Mouse (Mus musculus) midbrain, postnatal 0 days (tissue): ENCODE measurements around the gene Gm13271. TPM values are rescaled to one million over a fixed set of nuclear protein-coding genes. Genes with fewer than 3 reads are reported as not detected.
"Not testable (repeated sequence)": the region's sequence is repeated elsewhere in the genome, so short reads cannot be mapped to it uniquely, and the experiment has no call there.

ENCODE experiments used
- ATAC-seq: fragments of 200-750 bp; cut with Nextera tagmentation; 2 replicates; pipeline ENCODE4 v1.8.0; 2017; ENCODE audit warnings: moderate number of reproducible peaks, mild to moderate bottlenecking, moderate TSS enrichment, moderate library complexity; ENCODE audit not compliant: low FRiP score
- DNase-seq: peaks from one replicate; pipeline ENCODE4 v3.0.0-alpha.2; 2015; ENCODE audit warnings: low spot score
- H3K27ac ChIP-seq: fragments of 300-500 bp; sonication (generic); 2 replicates; pipeline ENCODE4 v1.5.1; 2014; ENCODE audit warnings: low read depth, mild to moderate bottlenecking, low read length, mixed read lengths
- H3K27me3 ChIP-seq: fragments of 300-500 bp; sonication (generic); 2 replicates; pipeline ENCODE4 v1.6.1; 2014; ENCODE audit warnings: low read length, control low read depth, mixed read lengths; ENCODE audit not compliant: insufficient read depth
- H3K36me3 ChIP-seq: fragments of 300-500 bp; sonication (generic); 2 replicates; pipeline ENCODE4 v1.6.1; 2014; ENCODE audit warnings: low read length, control low read depth, mixed read lengths; ENCODE audit not compliant: insufficient read depth
- H3K4me1 ChIP-seq: fragments of 300-500 bp; sonication (generic); 2 replicates; pipeline ENCODE4 v1.6.1; 2014; ENCODE audit warnings: mild to moderate bottlenecking, control low read depth, antibody characterized with exemption, low read length, mixed read lengths; ENCODE audit not compliant: insufficient read depth
- H3K4me2 ChIP-seq: fragments of 300-500 bp; sonication (generic); 2 replicates; pipeline ENCODE4 v1.6.1; 2014; ENCODE audit warnings: low read depth, mild to moderate bottlenecking, low read length, mixed read lengths; ENCODE audit not compliant: poor library complexity, severe bottlenecking
- H3K4me3 ChIP-seq: fragments of 300-500 bp; sonication (generic); 2 replicates; pipeline ENCODE4 v1.5.1; 2014; ENCODE audit warnings: low read depth, mild to moderate bottlenecking, low read length, moderate library complexity
- H3K9ac ChIP-seq: fragments of 300-500 bp; sonication (generic); replicated peaks from 2 replicates; pipeline ENCODE4 v1.6.1; 2014; ENCODE audit warnings: mild to moderate bottlenecking, low read length, moderate library complexity, mixed read lengths; ENCODE audit not compliant: poor library complexity, severe bottlenecking
- H3K9me3 ChIP-seq: fragments of 300-500 bp; sonication (generic); 2 replicates; pipeline ENCODE4 v1.6.1; 2016; ENCODE audit warnings: low read length, control low read depth
- CTCF ChIP-seq: IDR thresholded peaks from 2 replicates; pipeline ENCODE4 v1.5.1; 2016; ENCODE audit warnings: antibody characterized with exemption, mild to moderate bottlenecking
- WGBS: fragments of 180-500 bp; shearing (Covaris S2); extraction: QIAGEN DNeasy Blood & Tissue Kit; methylation state at CpG from one replicate; pipeline ENCODE4 v1.1.7; 2014; 5-methylcytosine and 5-hydroxymethylcytosine counted together
- polyA plus RNA-seq: library from polyadenylated mRNA; unstranded; fragments of >200 nt; fragmentation: Nextera tagmentation; extraction: Ambion mirVana; gene quantifications from 2 replicates; pipeline ENCODE4 v1.2.1, GENCODE M21; 2015
- total RNA-seq: library from RNA; depleted of rRNA; stranded (reverse); fragments of >200 nt; gene quantifications from 2 replicates; pipeline ENCODE4 v1.2.3, GENCODE M21; 2014; rRNA removed

Gene Gm13271
- total RNA-seq (not detected in 2 replicates), polyA plus RNA-seq (not detected in 2 replicates)

GRCm38 (mm10) chr4:88754818-88755340, at the start of gene Gm13271:
Gene Gm13271, plus strand, starts transcription at chr4:88754868.
- H3K9me3 ChIP-seq, ATAC-seq, H3K4me3 ChIP-seq, H3K27ac ChIP-seq, H3K36me3 ChIP-seq, DNase-seq, H3K4me2 ChIP-seq, H3K9ac ChIP-seq, H3K27me3 ChIP-seq, H3K4me1 ChIP-seq: not testable (repeated sequence)
- 76% methylated on average over 15 of the region's 15 CpGs for WGBS

DNA sequence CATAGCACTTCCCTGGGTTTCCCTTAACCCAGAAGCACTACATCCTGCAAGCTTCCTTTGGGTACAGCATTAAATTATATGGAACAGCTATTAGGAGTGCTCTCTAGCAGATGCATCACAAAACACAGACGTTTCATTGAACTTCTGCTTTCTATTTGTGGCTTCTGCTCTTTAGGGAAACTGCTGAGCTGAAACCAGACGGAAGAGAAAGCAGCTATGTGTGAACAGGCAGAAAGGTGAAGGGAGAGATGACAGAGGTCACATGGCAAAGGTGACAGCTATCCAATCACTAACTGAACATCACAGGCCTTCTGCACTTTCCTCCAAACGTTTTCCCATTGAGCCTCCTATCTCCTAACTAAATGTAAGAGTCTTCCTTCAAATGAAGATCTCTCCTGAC, 48.7 kb upstream of the Gm13271 start:
- DNase-seq: no peak
- Histone ChIP-seq H3K9me3 (no peaks in the 10 kb centered on the region), H3K27me3 (no peaks in the 10 kb centered on the region), H3K9ac (no peak overlapping the region), H3K27ac (no peak overlapping the region), H3K4me3 (no peak overlapping the region), H3K36me3 (no peaks in the 10 kb centered on the region; the same call in 1 of the 2 replicates), H3K4me1 (no peaks in the 10 kb centered on the region), H3K4me2 (no peak overlapping the region)
- TF ChIP-seq CTCF: no peak
- 37% methylated on average over 3 of the region's 3 CpGs for WGBS
- no peak for ATAC-seq

GRCm38 (mm10) chr4:88707128-88707826, 47.4 kb upstream of the Gm13271 start:
- H3K36me3 ChIP-seq: no peaks in the 10 kb centered on the region; the same call in 1 of the 2 replicates
- H3K27me3 ChIP-seq: no peaks in the 10 kb centered on the region
- TF ChIP-seq CTCF: no peak
- H3K27ac ChIP-seq: no peak overlapping the region
- DNase-seq (no peak), ATAC-seq (no peak)
- no peak overlapping the region for H3K4me2 ChIP-seq
- H3K9me3 ChIP-seq: no peaks in the 10 kb centered on the region
- H3K4me1 ChIP-seq: no peaks in the 10 kb centered on the region
- WGBS: 94% methylated on average over 1 of the region's 1 CpGs
- H3K4me3 ChIP-seq: no peak overlapping the region
- H3K9ac ChIP-seq: no peak overlapping the region

- Histone ChIP-seq H3K4me3 (no peak overlapping the region), H3K4me2 (no peak overlapping the region)
These were observed 40.4 kb upstream of the Gm13271 start for GRCm38 (mm10) chr4:88714281-88714680.

DNA sequence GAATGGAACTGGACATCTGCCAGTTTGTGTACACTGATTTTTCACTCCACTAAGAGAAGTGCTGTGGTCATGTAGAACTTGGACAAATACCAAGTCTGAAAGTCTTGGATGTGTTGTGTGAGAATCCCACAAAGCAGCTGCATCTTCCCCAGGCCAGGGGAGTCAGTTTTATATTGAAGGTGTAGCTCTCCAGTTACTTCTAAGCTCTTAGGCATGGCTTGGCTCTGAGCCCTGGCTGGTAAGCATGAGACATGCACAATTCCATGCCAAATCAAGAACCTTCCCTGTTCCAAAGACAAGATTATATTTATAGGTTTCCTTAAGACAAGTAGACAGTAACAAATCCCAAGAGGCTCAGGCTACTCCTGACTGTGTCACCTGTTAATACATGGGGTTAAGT, 39.6 kb upstream of the Gm13271 start:
- Histone ChIP-seq H3K9ac (no peak overlapping the region), H3K4me2 (no peak overlapping the region), H3K36me3 (peaks cover 11% of the 10 kb centered on the region), H3K27me3 (no peaks in the 10 kb centered on the region), H3K4me1 (peaks cover 11% of the 10 kb centered on the region), H3K9me3 (no peaks in the 10 kb centered on the region), H3K27ac (no peak overlapping the region), H3K4me3 (no peak overlapping the region)
- DNase-seq (no peak), ATAC-seq (no peak)
- TF ChIP-seq CTCF: no peak

More at GRCm38 (mm10) chr4:88714281-88714680, 40.4 kb upstream of the Gm13271 start:
- H3K4me1 ChIP-seq: peaks cover 6% of the 10 kb centered on the region; the same call in 1 of the 2 replicates
- no peak overlapping the region for H3K27ac ChIP-seq
- 78% methylated on average over 1 of the region's 1 CpGs for WGBS
- no peak for DNase-seq
- no peaks in the 10 kb centered on the region for H3K27me3 ChIP-seq
- no peak for TF ChIP-seq CTCF
- H3K36me3 ChIP-seq: peaks cover 11% of the 10 kb centered on the region
- no peak overlapping the region for H3K9ac ChIP-seq
- no peaks in the 10 kb centered on the region for H3K9me3 ChIP-seq
- no peak for ATAC-seq

- H3K9ac ChIP-seq: no peak overlapping the region
- no peak for TF ChIP-seq CTCF
- 39% methylated on average over 1 of the region's 1 CpGs for WGBS
- H3K4me3 ChIP-seq: peak overlapping the region; percentile 28
- peaks cover 19% of the 10 kb centered on the region for H3K4me1 ChIP-seq
- no peaks in the 10 kb centered on the region for H3K27me3 ChIP-seq
- H3K9me3 ChIP-seq: no peaks in the 10 kb centered on the region
- peaks cover 11% of the 10 kb centered on the region for H3K36me3 ChIP-seq
- H3K4me2 ChIP-seq: peak overlapping the region; percentile 50
- no peak for DNase-seq
- no peak for ATAC-seq
- no peak overlapping the region for H3K27ac ChIP-seq
These were observed 36.0 kb upstream of the Gm13271 start for GRCm38 (mm10) chr4:88718715-88719114.
